Mouse (Mus musculus) intestine, embryonic 15.5 days (tissue): Measurements from ENCODE around the gene Slc17a6. TPM values are rescaled to one million over a fixed set of nuclear protein-coding genes. Genes with fewer than 3 reads are reported as not detected.
"Not testable (repeated sequence)": the region's sequence is repeated elsewhere in the genome, so short reads cannot be mapped to it uniquely, and the experiment has no call there.

Source experiments
- ATAC-seq: fragments of 200-750 bp; cut with Nextera tagmentation; 2 replicates; pipeline ENCODE4 v1.8.0; 2017; ENCODE audit warnings: moderate TSS enrichment, moderate library complexity
- H3K27ac ChIP-seq: fragments of 300-500 bp; sonication (generic); 2 replicates; pipeline ENCODE4 v1.5.1; 2015; ENCODE audit warnings: mild to moderate bottlenecking, inconsistent platforms
- H3K27me3 ChIP-seq: fragments of 300-500 bp; sonication (generic); replicated peaks from 2 replicates; pipeline ENCODE4 v1.6.1; 2015; ENCODE audit warnings: inconsistent platforms
- H3K36me3 ChIP-seq: fragments of 300-500 bp; sonication (generic); 2 replicates; pipeline ENCODE4 v1.6.1; 2015; ENCODE audit warnings: inconsistent platforms
- H3K4me1 ChIP-seq: fragments of 300-500 bp; sonication (generic); replicated peaks from 2 replicates; pipeline ENCODE4 v1.6.1; 2015; ENCODE audit warnings: inconsistent platforms
- H3K4me2 ChIP-seq: fragments of 300-500 bp; sonication (generic); replicated peaks from 2 replicates; pipeline ENCODE4 v1.6.1; 2015; ENCODE audit warnings: mild to moderate bottlenecking, inconsistent platforms
- H3K4me3 ChIP-seq: fragments of 300-500 bp; sonication (generic); replicated peaks from 2 replicates; pipeline ENCODE4 v1.5.1; 2015; ENCODE audit warnings: inconsistent platforms
- H3K9ac ChIP-seq: fragments of 300-500 bp; sonication (generic); 2 replicates; pipeline ENCODE4 v1.6.1; 2015; ENCODE audit warnings: inconsistent platforms
- H3K9me3 ChIP-seq: fragments of 300-500 bp; sonication (generic); 2 replicates; pipeline ENCODE4 v1.6.1; 2016; ENCODE audit warnings: inconsistent platforms
- WGBS: fragments of 180-500 bp; shearing (Covaris S2); methylation state at CpG from one replicate; pipeline ENCODE4 v1.1.7; 2015; 5-methylcytosine and 5-hydroxymethylcytosine counted together
- polyA plus RNA-seq: library from polyadenylated mRNA; unstranded; fragments of >200 nt; fragmentation: Nextera tagmentation; extraction: Ambion mirVana; gene quantifications from 2 replicates; pipeline ENCODE4 v1.2.1, GENCODE M21; 2015

Gene Slc17a6
- polyA plus RNA-seq, 1 experiment from 2014 or later: 0.34 TPM

DNA sequence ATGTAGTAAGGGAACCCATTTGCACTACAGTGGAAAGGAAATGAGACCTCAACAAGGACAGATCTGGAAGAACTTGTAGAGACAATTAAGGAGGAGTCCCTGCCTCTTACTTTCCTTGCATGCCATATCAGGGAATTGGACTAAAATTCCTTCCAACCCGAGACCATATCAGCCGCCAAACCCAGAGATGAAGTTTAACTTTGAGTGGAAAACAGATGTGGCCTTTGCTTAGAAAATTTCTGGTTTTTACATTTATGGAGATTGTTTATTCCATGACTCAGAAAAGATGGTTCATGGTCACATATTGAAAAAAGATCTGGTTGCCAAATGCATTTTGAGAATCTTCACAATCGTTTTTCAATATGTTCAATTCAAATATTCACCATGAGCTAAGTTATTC is 87.7 kb downstream of the Slc17a6 start:
- Histone ChIP-seq H3K36me3 (no peaks in the 10 kb centered on the region), H3K4me3 (no peak overlapping the region), H3K9me3 (no peaks in the 10 kb centered on the region), H3K4me2 (no peak overlapping the region), H3K27me3 (no peaks in the 10 kb centered on the region), H3K27ac (no peak overlapping the region), H3K4me1 (no peaks in the 10 kb centered on the region), H3K9ac (no peak overlapping the region)
- no peak for ATAC-seq
- WGBS: 73% methylated on average over 3 of the region's 3 CpGs

DNA sequence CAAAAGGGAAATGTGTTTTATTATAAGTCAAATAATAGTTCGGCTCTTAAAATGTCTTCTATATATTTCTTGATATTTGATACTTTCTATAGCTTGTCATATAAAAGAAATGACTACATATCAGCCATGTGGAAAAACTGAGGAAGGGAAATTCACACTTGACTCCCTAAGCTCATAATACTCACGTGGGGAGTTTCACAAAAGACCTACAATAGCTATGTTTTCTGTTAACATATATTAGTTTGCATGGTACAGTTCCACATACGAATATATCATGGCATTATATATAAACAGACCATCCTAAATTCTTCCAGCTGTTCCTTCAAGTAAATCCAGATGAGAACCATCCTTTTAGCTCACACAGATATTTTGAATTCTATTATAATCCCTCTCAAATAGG is 88.5 kb downstream of the Slc17a6 start:
- not testable (repeated sequence) for H3K9ac ChIP-seq, H3K36me3 ChIP-seq, H3K4me2 ChIP-seq, H3K27me3 ChIP-seq, H3K27ac ChIP-seq, H3K4me3 ChIP-seq, ATAC-seq, H3K4me1 ChIP-seq, H3K9me3 ChIP-seq
- WGBS: 64% methylated on average over 3 of the region's 3 CpGs

DNA sequence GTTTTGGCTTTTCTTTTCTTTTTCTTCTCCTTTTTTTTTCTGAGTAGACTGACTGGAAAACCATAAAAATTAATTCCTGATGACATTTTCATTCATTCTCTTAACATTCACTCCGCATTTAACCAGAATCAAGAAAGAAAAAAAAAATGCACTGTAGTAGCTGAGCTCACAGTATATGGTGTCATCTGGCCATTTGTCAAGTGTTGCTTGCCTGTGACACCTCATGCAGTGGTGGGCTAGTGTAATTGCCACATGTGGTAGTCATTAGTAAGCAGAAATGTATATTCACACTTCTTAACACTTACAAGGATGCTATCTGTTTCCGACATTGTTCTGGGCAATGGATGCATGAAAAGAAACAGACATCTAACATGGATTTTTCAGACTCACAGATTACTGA is 94.0 kb downstream of the Slc17a6 start:
- H3K4me1 ChIP-seq: no peaks in the 10 kb centered on the region
- H3K9ac ChIP-seq: no peak overlapping the region
- H3K27ac ChIP-seq: no peak overlapping the region
- no peak overlapping the region for H3K4me2 ChIP-seq
- H3K4me3 ChIP-seq: no peak overlapping the region
- no peaks in the 10 kb centered on the region for H3K27me3 ChIP-seq
- 85% methylated on average over 2 of the region's 2 CpGs for WGBS
- H3K36me3 ChIP-seq: no peaks in the 10 kb centered on the region
- no peaks in the 10 kb centered on the region for H3K9me3 ChIP-seq
- ATAC-seq: no peak

Other genes with a start within 250 kb of the Slc17a6 start
- 0.15 and 0.25 TPM in 2 replicates for gene Ano5, start 111.0 kb upstream of the Slc17a6 start, polyA plus RNA-seq
- gene Gas2, start 240.0 kb downstream of the Slc17a6 start, polyA plus RNA-seq: 12.0 and 13.8 TPM in 2 replicates
- gene Fancf, start 240.3 kb downstream of the Slc17a6 start, polyA plus RNA-seq: 9.9 and 11.2 TPM in 2 replicates